Mouse (Mus musculus) kidney, adult 9 months (tissue): ENCODE measurements at regions not wholly inside any gene's neighbourhood (a gene's known extent, or its start where the extent isn't known, plus 50 kb on each side); places are given as distances from the start of the nearest gene placed in this dataset.

Experiments
- DNase-seq: peaks from one replicate; pipeline ENCODE4 v3.0.0; 2022

- DNase-seq = no peak
Observed at GRCm38 (mm10) chr3:61466641-61467040, 100.9 kb upstream of the B430305J03Rik start.

DNA sequence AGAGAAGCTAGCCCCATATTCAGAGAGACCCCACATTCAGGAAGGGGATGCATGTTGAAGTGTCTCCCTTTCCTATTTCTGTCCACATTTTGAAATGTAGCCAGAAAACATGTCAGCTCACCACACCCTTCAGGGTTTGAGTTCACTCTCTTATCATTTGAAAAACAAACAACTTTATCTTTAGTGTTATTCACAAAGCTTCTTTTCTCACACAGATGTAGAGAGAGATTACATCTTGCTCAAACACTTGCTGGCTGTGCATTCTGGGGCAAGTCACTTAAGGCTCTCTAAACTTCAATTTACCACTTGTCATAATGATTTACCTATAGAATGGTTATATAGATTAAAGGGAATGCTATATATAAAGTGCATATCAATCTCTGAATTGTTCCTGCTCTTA, 94.3 kb upstream of the B430305J03Rik start:
- no peak for DNase-seq

DNA sequence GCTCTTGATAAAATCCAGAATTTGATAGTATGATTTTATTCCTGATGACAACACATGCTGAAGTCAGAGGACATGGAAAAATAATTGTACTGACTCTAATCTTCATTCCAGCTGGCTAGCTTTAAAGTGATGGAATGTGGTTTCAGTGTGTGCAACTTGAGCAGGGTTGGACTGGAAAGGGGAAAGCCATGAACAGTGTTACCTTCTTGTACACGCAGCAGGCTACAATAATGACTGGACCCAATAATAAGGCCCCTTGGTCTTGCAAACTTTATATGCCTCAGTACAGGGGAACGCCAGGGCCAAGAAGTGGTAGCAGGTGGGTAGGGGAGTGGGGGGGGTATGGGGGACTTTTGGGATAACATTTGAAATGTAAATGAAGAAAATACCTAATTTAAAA, 90.8 kb upstream of the B430305J03Rik start:
- no peak for DNase-seq

- no peak for DNase-seq
Observed at GRCm38 (mm10) chr3:61442000-61442739, 76.4 kb upstream of the B430305J03Rik start.

DNA sequence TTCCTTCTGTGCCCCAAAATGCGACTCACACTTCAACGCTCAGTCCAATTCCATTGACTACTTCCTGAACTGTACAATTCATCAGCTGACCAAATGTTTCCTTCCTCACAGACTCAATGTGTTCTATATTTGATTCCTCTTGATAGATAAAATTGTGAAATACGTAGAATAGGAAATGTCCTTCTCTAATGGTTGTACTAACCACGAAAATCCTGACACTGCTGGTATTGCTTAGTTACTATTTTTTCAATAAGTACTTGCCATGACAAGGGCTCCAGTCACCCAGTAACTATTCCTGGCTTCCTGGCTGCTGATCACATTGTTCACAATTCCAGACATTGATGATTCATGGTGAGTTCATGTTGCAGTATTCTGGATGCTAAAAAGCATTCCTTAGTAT, 75.7 kb upstream of the B430305J03Rik start:
- no peak for DNase-seq

DNA sequence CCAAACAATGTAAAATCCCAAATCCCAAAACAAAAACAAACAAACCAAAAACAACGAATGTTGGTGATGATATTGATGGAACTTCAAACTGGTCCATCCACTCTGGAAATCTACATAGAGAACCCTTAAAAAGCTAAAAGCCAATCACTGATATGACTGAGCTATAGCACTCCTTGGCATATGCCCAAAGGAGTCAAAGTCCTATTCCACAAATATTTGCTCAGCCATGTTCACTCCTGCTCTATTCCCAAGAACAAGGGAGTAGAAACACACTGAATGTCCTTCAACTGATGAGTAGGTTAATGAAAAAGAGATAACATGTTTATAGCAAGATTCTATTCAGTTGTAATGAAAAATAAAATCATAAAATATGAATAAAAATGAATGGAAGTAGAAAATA, 63.0 kb upstream of the B430305J03Rik start:
- DNase-seq = no peak

GRCm38 (mm10) chr3:61423945-61424344, 58.2 kb upstream of the B430305J03Rik start:
- no peak for DNase-seq

- no peak for DNase-seq
Observed at GRCm38 (mm10) chr3:61419706-61420105, 54.0 kb upstream of the B430305J03Rik start.

- no peak for DNase-seq
Observed at GRCm38 (mm10) chr3:61418096-61418495, 52.3 kb upstream of the B430305J03Rik start.
